Mouse (Mus musculus) lung, postnatal 0 days (tissue): ENCODE data around the gene Cplx2.

Experiments used
- CTCF ChIP-seq: IDR thresholded peaks from 2 replicates; pipeline ENCODE4 v1.5.1; 2016; ENCODE audit warnings: antibody characterized with exemption, mild to moderate bottlenecking
- EP300 ChIP-seq: IDR thresholded peaks from 2 replicates; pipeline ENCODE4 v1.6.1; 2016; ENCODE audit warnings: antibody characterized with exemption, mild to moderate bottlenecking, control low read depth

GRCm38 (mm10) chr13:54337541-54337940 is 33.6 kb upstream of the Cplx2 start:
- TF ChIP-seq EP300: no peak
- no peak for TF ChIP-seq CTCF
